Mouse (Mus musculus) megakaryocyte, embryonic 14.5 days (primary cell): ENCODE data around the gene Hnrnpul1.

Experiments used
- FLI1 ChIP-seq: IDR thresholded peaks from 2 replicates; pipeline ENCODE4 v1.6.1; 2012; ENCODE audit warnings: low read length, inconsistent platforms, mixed read lengths
- GATA1 ChIP-seq: IDR thresholded peaks from 3 replicates; pipeline ENCODE4 v1.6.1; 2012; ENCODE audit warnings: mixed read lengths, low read length, inconsistent platforms, borderline replicate concordance

DNA sequence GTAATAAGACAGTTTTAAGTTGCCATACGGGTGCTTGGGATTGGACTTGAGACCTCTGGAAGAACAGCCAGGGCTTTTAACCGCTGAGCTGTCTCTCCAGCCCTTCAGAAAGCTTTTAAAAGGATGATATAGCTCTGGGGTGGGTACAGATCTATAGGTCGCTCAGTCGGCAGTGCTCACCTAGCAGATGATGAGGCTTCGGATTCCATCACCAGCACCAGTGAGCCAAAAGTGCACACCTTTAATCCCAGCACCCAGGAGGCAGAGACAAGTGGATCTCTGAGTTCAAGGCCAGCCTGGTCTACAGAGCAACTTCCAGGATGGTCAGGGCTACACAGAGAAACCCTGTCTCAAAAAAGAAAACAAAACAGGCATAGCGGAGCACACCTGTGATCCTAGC is 46.5 kb upstream of the Hnrnpul1 start:
- TF ChIP-seq GATA1, result no peak
- no peak for TF ChIP-seq FLI1
